Comparison of ENCODE assay signal across 24 mouse cellular contexts in the genomic region with DNA sequence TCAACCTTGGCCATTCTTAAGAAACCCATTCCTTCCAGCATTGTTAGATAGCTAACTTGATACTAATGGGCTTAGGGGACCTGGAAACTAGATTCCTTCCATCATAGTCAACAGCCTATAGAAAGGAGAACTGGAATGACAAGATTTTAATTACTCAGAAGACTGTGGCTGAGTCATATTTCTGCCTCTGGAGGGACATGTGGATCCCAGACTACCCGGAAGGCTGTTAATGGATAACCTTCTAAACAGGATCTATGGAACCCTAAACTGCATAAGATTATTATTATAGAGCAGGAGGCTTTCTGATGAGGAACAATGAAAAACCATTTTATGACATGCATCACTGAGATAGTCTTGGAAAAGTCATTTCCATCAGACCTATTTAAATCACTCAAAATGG. TPM values are rescaled to one million over a fixed set of nuclear protein-coding genes. Genes with fewer than 3 reads are reported as not detected.
A peak's percentile ranks its signal among the peaks of the same experiment; 100 is the strongest.
DNase-seq lines count a peak whose midpoint lies in the region; ATAC-seq and TF ChIP-seq lines count a peak whose summit lies in the region.
"Had no signal": no experiment of that assay in that cellular context is flagged by ENCODE, and none has a peak within 500 bp of the region (broad histone marks: within the 10 kb centered on the region; RNA-seq: fewer than 3 reads in every experiment).

No protein-coding gene starts in this region.

- POLR2A ChIA-PET in Patski (lab: Charles Lee) = no interaction called here

- intact Hi-C loops in left cerebral cortex, postnatal 25 days (cut with DNase I) = loop anchor here (10.0 kb wide), 1 partner anchor 605 kb away; no protein-coding TSS in a partner anchor

- in situ Hi-C loops in Patski (cut with MboI; ENCODE audit: low pct_unique_long_range_greater_than_20kb) = loop anchor here (10.0 kb wide), 1 partner anchor 785 kb away; no protein-coding TSS in a partner anchor

- no peaks in the 10 kb centered on the region for H3K9me3 ChIP-seq in intestine, embryonic 16.5 days (ENCODE audit: control insufficient read depth, low read length)
- no peaks in the 10 kb centered on the region for H3K9me3 ChIP-seq in kidney, embryonic 14.5 days (ENCODE audit: control insufficient read depth, low read length)
- H3K9me3 ChIP-seq: embryonic facial prominence, embryonic 10.5 days; embryonic facial prominence, embryonic 12.5 days; forebrain, embryonic 10.5 days; forebrain, embryonic 12.5 days; G1E had no signal

- H3K36me3 ChIP-seq in intestine, embryonic 16.5 days (ENCODE audit: control insufficient read depth, insufficient read depth, low read length) = no peaks in the 10 kb centered on the region
- no peaks in the 10 kb centered on the region for H3K36me3 ChIP-seq in kidney, embryonic 14.5 days (ENCODE audit: control insufficient read depth, insufficient read depth, low read length)
- H3K36me3 ChIP-seq: embryonic facial prominence, embryonic 10.5 days; embryonic facial prominence, embryonic 12.5 days; forebrain, embryonic 10.5 days; forebrain, embryonic 12.5 days; G1E had no signal

- H3K4me3 ChIP-seq in intestine, embryonic 16.5 days (ENCODE audit: low read length) = no peak overlapping the region
- H3K4me3 ChIP-seq in kidney, embryonic 14.5 days (ENCODE audit: low read length) = no peak overlapping the region
- H3K4me3 ChIP-seq: embryonic facial prominence, embryonic 10.5 days; embryonic facial prominence, embryonic 12.5 days; erythroblast, embryonic 14.5 days; forebrain, embryonic 10.5 days; forebrain, embryonic 12.5 days had no signal

- H3K4me2 ChIP-seq in intestine, embryonic 16.5 days (ENCODE audit: low read depth, low read length) = no peak overlapping the region
- no peak overlapping the region for H3K4me2 ChIP-seq in kidney, embryonic 14.5 days (replicated peaks; ENCODE audit: low read depth, low read length)
- H3K4me2 ChIP-seq: embryonic facial prominence, embryonic 12.5 days; forebrain, embryonic 12.5 days had no signal

- WGBS in intestine, embryonic 16.5 days = 63% methylated on average over 1 of the region's 1 CpGs
- WGBS in kidney, embryonic 14.5 days = 71% methylated on average over 1 of the region's 1 CpGs

- H3K9ac ChIP-seq in intestine, embryonic 16.5 days (ENCODE audit: low read depth, low read length) = no peak overlapping the region
- no peak overlapping the region for H3K9ac ChIP-seq in kidney, embryonic 14.5 days (ENCODE audit: low read depth, low read length)
- H3K9ac ChIP-seq: embryonic facial prominence, embryonic 12.5 days; forebrain, embryonic 12.5 days had no signal

- CTCF ChIA-PET in Patski (lab: Charles Lee) = no interaction called here

- no peak overlapping the region for H3K27ac ChIP-seq in intestine, embryonic 16.5 days (ENCODE audit: low read length)
- H3K27ac ChIP-seq in kidney, embryonic 14.5 days (ENCODE audit: low read depth, low read length) = no peak overlapping the region
- H3K27ac ChIP-seq: embryonic facial prominence, embryonic 10.5 days; embryonic facial prominence, embryonic 12.5 days; forebrain, embryonic 10.5 days; forebrain, embryonic 12.5 days had no signal

- H3K4me1 ChIP-seq in intestine, embryonic 16.5 days (ENCODE audit: control insufficient read depth, insufficient read depth, low read length) = no peaks in the 10 kb centered on the region
- no peaks in the 10 kb centered on the region for H3K4me1 ChIP-seq in kidney, embryonic 14.5 days (ENCODE audit: control insufficient read depth, insufficient read depth, low read length)
- H3K4me1 ChIP-seq: embryonic facial prominence, embryonic 12.5 days; forebrain, embryonic 10.5 days; forebrain, embryonic 12.5 days had no signal

- ATAC-seq in Patski = peak; percentile 57
- ATAC-seq in intestine, embryonic 16.5 days = peak; percentile 79
- no peak for ATAC-seq in kidney, embryonic 14.5 days (ENCODE audit: low FRiP score, low TSS enrichment)
- ATAC-seq: CD4-positive, CD25-positive, alpha-beta regulatory T cell, adult 4 months; forebrain, embryonic 14.5 days; forebrain, embryonic 16.5 days had no signal

- H3K27me3 ChIP-seq in Patski = no peaks in the 10 kb centered on the region
- no peaks in the 10 kb centered on the region for H3K27me3 ChIP-seq in intestine, embryonic 16.5 days (replicated peaks; ENCODE audit: control insufficient read depth, insufficient read depth, low read length)
- no peaks in the 10 kb centered on the region for H3K27me3 ChIP-seq in kidney, embryonic 14.5 days (ENCODE audit: control insufficient read depth, insufficient read depth, low read length)
- H3K27me3 ChIP-seq: CH12.LX; embryonic facial prominence, embryonic 12.5 days; forebrain, embryonic 12.5 days had no signal

- DNase-seq in 3T3-L1 (ENCODE audit: low read depth, low spot score) (peak; percentile 50), Patski (ENCODE audit: low read depth, low spot score) (peak; percentile 39)
- no peak for DNase-seq in left cerebral cortex, postnatal 25 days (ENCODE audit: low spot score in 2 of 2)
- DNase-seq: adrenal gland, adult 8-10 months; adrenal gland, postnatal 14 days; adrenal gland, postnatal 36 days; B cell, adult 2 months; cerebellum, adult 11-12 months; cerebellum, adult 2 months; cerebellum, adult 9-10 months; cerebellum, postnatal 10 days; cerebellum, postnatal 25 days had no signal

- TF ChIP-seq CTCF in Patski (IDR thresholded peaks at IDR 0.05) = no peak

RNA-seq across cellular contexts. Expression of a gene that starts 21.8 kb away (rescaled TPM):
- 15.1 TPM for polyA plus RNA-seq in Patski (2021)
- 8.6 and 10.1 TPM in 2 replicates for polyA plus RNA-seq in intestine, embryonic 16.5 days (2015; fragmentation: Nextera tagmentation; extraction: Ambion mirVana)
- 10 to 100 TPM; 12.2 to 14.7 TPM for total RNA-seq in left cerebral cortex, postnatal 25 days (2021)
- 13.8 and 15.1 TPM in 2 replicates for polyA plus RNA-seq in kidney, embryonic 14.5 days (2014; fragmentation: Nextera tagmentation; extraction: Ambion mirVana)

Comparison
In these comparisons a context has a peak if more than half of its experiments do, and no peak if none do; other contexts are left out.
1. DNase-seq: peak in 3T3-L1 (single experiment) and Patski (single experiment); none in left cerebral cortex, postnatal 25 days (0 of 2).